Mouse (Mus musculus): ENCODE data around the gene Commd6. TPM values are rescaled to one million over a fixed set of nuclear protein-coding genes. Genes with fewer than 3 reads are reported as not detected.
A peak's percentile ranks its signal among the peaks of the same experiment; 100 is the strongest.

Commd6 gene
- total and polyA plus RNA-seq, 3 experiments = 56.6 to 125 (median 75.4) TPM

- peak overlapping the region; percentile 68 for H3K27ac ChIP-seq (ENCODE audit: insufficient read depth, low read depth)
- peak overlapping the region; percentile 9; the same call in 1 of the 2 replicates for H3K9ac ChIP-seq (ENCODE audit: insufficient read depth, low read depth)
- peaks cover 12% of the 10 kb centered on the region for H3K79me2 ChIP-seq (replicated peaks; ENCODE audit: control insufficient read depth, extremely low read depth, insufficient read depth, poor library complexity, severe bottlenecking)
- H3K36me3 ChIP-seq (replicated peaks in 1 of 2; ENCODE audit: control insufficient read depth in 1 of 2, insufficient read depth in 1 of 2, low read length in 1 of 2) = peaks cover 3 to 53% of the 10 kb centered on the region in 2 experiments
- H3K4me3 ChIP-seq (replicated peaks in 1 of 3; ENCODE audit: low read depth in 2 of 3, low read length in 2 of 3, poor library complexity in 1 of 3) = no peak overlapping the region
- no peak for TF ChIP-seq ZMIZ1 (IDR thresholded peaks at IDR 0.05; ENCODE audit: low read depth, low read length)
- no peak for TF ChIP-seq UBTF (IDR thresholded peaks at IDR 0.05; ENCODE audit: low read depth, low read length)
- no peak for TF ChIP-seq ZKSCAN1 (IDR thresholded peaks at IDR 0.05; ENCODE audit: borderline replicate concordance, low read depth, low read length)
- no peak for TF ChIP-seq MAFK (IDR thresholded peaks at IDR 0.05; ENCODE audit: insufficient replicate concordance, low read length)
- TF ChIP-seq NRF1 (IDR thresholded peaks at IDR 0.05; ENCODE audit: low read depth, low read length) = no peak
- peak; percentile 16; the same call in 1 of the 2 replicates for TF ChIP-seq ELF1 (IDR thresholded peaks at IDR 0.05; ENCODE audit: low read depth, low read length)
- TF ChIP-seq SIN3A (IDR thresholded peaks at IDR 0.05; ENCODE audit: low read length) = no peak
- TF ChIP-seq RAD21 (IDR thresholded peaks at IDR 0.05; ENCODE audit: low read depth, low read length) = no peak
- no peak for TF ChIP-seq USF2 (conservative IDR thresholded peaks at IDR 0.05; ENCODE audit: low read depth, low read length)
- no peak for TF ChIP-seq CTCF (conservative IDR thresholded peaks at IDR 0.05 in 1 of 2, IDR thresholded peaks at IDR 0.05 in 1 of 2; ENCODE audit: low read depth in 2 of 2, low read length in 2 of 2)
- peak; percentile 90 for TF ChIP-seq EP300 (IDR thresholded peaks at IDR 0.05; ENCODE audit: low read length)
- TF ChIP-seq MXI1 (IDR thresholded peaks at IDR 0.05; ENCODE audit: low read depth, low read length) = peak; percentile 16; the same call in 1 of the 2 replicates
- 0 out of 2 replicates have a peak, but pooled peaks have one; percentile 24 for TF ChIP-seq TBP (conservative IDR thresholded peaks at IDR 0.05; ENCODE audit: low read depth, low read length)
- no peak for TF ChIP-seq ZC3H11A (IDR thresholded peaks at IDR 0.05; ENCODE audit: low read depth, low read length)
- TF ChIP-seq PAX5 (IDR thresholded peaks at IDR 0.05; ENCODE audit: low read length) = no peak
- TF ChIP-seq SMC3 (IDR thresholded peaks at IDR 0.05; ENCODE audit: low read depth, low read length) = no peak
- TF ChIP-seq RCOR1 (conservative IDR thresholded peaks at IDR 0.05; ENCODE audit: low read depth, low read length) = 0 out of 2 replicates have a peak, but pooled peaks have one; percentile 11
- no peak for TF ChIP-seq HCFC1 (IDR thresholded peaks at IDR 0.05; ENCODE audit: low read depth, low read length)
- no peak for TF ChIP-seq CHD1 (IDR thresholded peaks at IDR 0.05; ENCODE audit: low read depth, low read length)
- no peak for TF ChIP-seq E2F4 (IDR thresholded peaks at IDR 0.05; ENCODE audit: insufficient replicate concordance, low read depth, low read length)
- TF ChIP-seq MAX (IDR thresholded peaks at IDR 0.05; ENCODE audit: low read length) = peak; percentile 33; the same call in 1 of the 2 replicates
- TF ChIP-seq IRF4 (IDR thresholded peaks at IDR 0.05; ENCODE audit: low read depth, low read length) = peak; percentile 88
- no peak for TF ChIP-seq GABPA (IDR thresholded peaks at IDR 0.05; ENCODE audit: insufficient replicate concordance, low read depth, low read length)
- no peak for TF ChIP-seq NELFE (IDR thresholded peaks at IDR 0.05; ENCODE audit: low read depth, low read length)
- no peak; the same call in 1 of the 2 replicates for TF ChIP-seq ZNF384 (IDR thresholded peaks at IDR 0.05; ENCODE audit: low read depth, low read length)
- no peak for TF ChIP-seq POLR2A (IDR thresholded peaks at IDR 0.05; ENCODE audit: low read depth, low read length)
- TF ChIP-seq CHD2 (IDR thresholded peaks at IDR 0.05; ENCODE audit: low read length) = no peak
- TF ChIP-seq USF1 (IDR thresholded peaks at IDR 0.05; ENCODE audit: low read depth, low read length) = no peak
- peak; percentile 51; the same call in 1 of the 2 replicates for TF ChIP-seq BHLHE40 (IDR thresholded peaks at IDR 0.05; ENCODE audit: low read depth, low read length)
- no peak for TF ChIP-seq MAZ (IDR thresholded peaks at IDR 0.05; ENCODE audit: low read depth, low read length)
- peak; percentile 59; the same call in 1 of the 2 replicates for TF ChIP-seq MEF2A (IDR thresholded peaks at IDR 0.05; ENCODE audit: borderline replicate concordance, low read depth, low read length)
- peak; percentile 49; the same call in 1 of the 2 replicates for TF ChIP-seq JUN (IDR thresholded peaks at IDR 0.05; ENCODE audit: insufficient read depth, low read depth, low read length)
- no peak for TF ChIP-seq KAT2A (IDR thresholded peaks at IDR 0.05; ENCODE audit: insufficient replicate concordance, low read length)
- TF ChIP-seq POLR2AphosphoS2 (IDR thresholded peaks at IDR 0.05; ENCODE audit: low read depth, low read length) = no peak
- peak; percentile 71 for TF ChIP-seq MYC (IDR thresholded peaks at IDR 0.05; ENCODE audit: low read depth, low read length)
- TF ChIP-seq ETS1 (conservative IDR thresholded peaks at IDR 0.05; ENCODE audit: low read depth, low read length) = peak; percentile 68
- TF ChIP-seq JUND (conservative IDR thresholded peaks at IDR 0.05; ENCODE audit: low read depth, low read length) = no peak; the same call in 1 of the 2 replicates
- 0 out of 2 replicates have a peak, but pooled peaks have one; percentile 22 for TF ChIP-seq TCF12 (IDR thresholded peaks at IDR 0.05; ENCODE audit: low read depth, low read length)
- no peaks in the 10 kb centered on the region for H3K27me3 ChIP-seq (replicated peaks)
- peaks cover 10 to 77% of the 10 kb centered on the region in 2 experiments for H3K4me1 ChIP-seq (ENCODE audit: control insufficient read depth in 1 of 2, insufficient read depth in 2 of 2)
- dilution Hi-C loops (cut with MboI; ENCODE audit: extremely low pct_ligation_motif_present, extremely low pct_unique_long_range_greater_than_20kb, low sequenced_read_pairs) (no loop called here), in situ Hi-C loops (cut with MboI; ENCODE audit: low pct_ligation_motif_present, low pct_unique_long_range_greater_than_20kb, low sequenced_read_pairs) (no loop called here)
- H3K4me2 ChIP-seq (ENCODE audit: insufficient read depth, low read depth, poor library complexity, severe bottlenecking) = peak overlapping the region; percentile 46; the same call in 1 of the 2 replicates
- DNase-seq (ENCODE audit: extremely low read depth) = peak; percentile 71
- H3K9me3 ChIP-seq (replicated peaks; ENCODE audit: low read length) = no peaks in the 10 kb centered on the region
Observed at GRCm38 (mm10) chr14:101661654-101662412, 21.3 kb upstream of the Commd6 start.
